Mouse (Mus musculus) liver, embryonic 12.5 days (tissue): ENCODE results near the gene Hes6. TPM values are rescaled to one million over a fixed set of nuclear protein-coding genes. Genes with fewer than 3 reads are reported as not detected.
A peak's percentile ranks its signal among the peaks of the same experiment; 100 is the strongest.

ENCODE experiments used
- ATAC-seq: fragments of 200-750 bp; cut with Nextera tagmentation; 2 replicates; pipeline ENCODE4 v1.8.0; 2017; ENCODE audit warnings: moderate number of reproducible peaks, mild to moderate bottlenecking, moderate library complexity
- H3K27ac ChIP-seq: fragments of 300-500 bp; sonication (generic); 2 replicates; pipeline ENCODE4 v1.5.1; 2016; ENCODE audit warnings: mild to moderate bottlenecking
- H3K27me3 ChIP-seq: fragments of 300-500 bp; sonication (generic); replicated peaks from 2 replicates; pipeline ENCODE4 v1.6.1; 2016; ENCODE audit warnings: mild to moderate bottlenecking, moderate library complexity
- H3K36me3 ChIP-seq: fragments of 300-500 bp; sonication (generic); 2 replicates; pipeline ENCODE4 v1.6.1; 2016; ENCODE audit warnings: mild to moderate bottlenecking, moderate library complexity
- H3K4me1 ChIP-seq: fragments of 300-500 bp; sonication (generic); 2 replicates; pipeline ENCODE4 v1.6.1; 2016
- H3K4me2 ChIP-seq: fragments of 300-500 bp; sonication (generic); 2 replicates; pipeline ENCODE4 v1.6.1; 2016; ENCODE audit warnings: mild to moderate bottlenecking, moderate library complexity
- H3K4me3 ChIP-seq: fragments of 300-500 bp; sonication (generic); 2 replicates; pipeline ENCODE4 v1.5.1; 2016; ENCODE audit warnings: mild to moderate bottlenecking, moderate library complexity
- H3K9ac ChIP-seq: fragments of 300-500 bp; sonication (generic); 2 replicates; pipeline ENCODE4 v1.6.1; 2016; ENCODE audit warnings: mild to moderate bottlenecking, moderate library complexity
- H3K9me3 ChIP-seq: fragments of 300-500 bp; sonication (generic); replicated peaks from 2 replicates; pipeline ENCODE4 v1.6.1; 2016; ENCODE audit warnings: mild to moderate bottlenecking, moderate library complexity
- WGBS: fragments of 180-500 bp; shearing (Covaris S2); methylation state at CpG from one replicate; pipeline ENCODE4 v1.1.7; 2016; ENCODE audit not compliant: insufficient replicate concordance; 5-methylcytosine and 5-hydroxymethylcytosine counted together
- polyA plus RNA-seq: library from polyadenylated mRNA; unstranded; fragments of >200 nt; fragmentation: Nextera tagmentation; extraction: Ambion mirVana; gene quantifications from 2 replicates; pipeline ENCODE4 v1.2.1, GENCODE M21; 2016

Hes6 gene
- polyA plus RNA-seq, 1 experiment from 2014 or later: 32.4 TPM

GRCm38 (mm10) chr1:91415311-91415710 is 1.5 kb upstream of the Hes6 start:
- ATAC-seq: no peak
- Histone ChIP-seq H3K4me3 (no peak overlapping the region), H3K9me3 (no peaks in the 10 kb centered on the region), H3K9ac (no peak overlapping the region), H3K27ac (no peak overlapping the region), H3K36me3 (peaks cover 3% of the 10 kb centered on the region; the same call in 1 of the 2 replicates), H3K4me2 (no peak overlapping the region), H3K4me1 (peaks cover 26% of the 10 kb centered on the region), H3K27me3 (peaks cover 22% of the 10 kb centered on the region)
- 78% methylated on average over 5 of the region's 5 CpGs for WGBS

GRCm38 (mm10) chr1:91414903-91415302 is 1.1 kb upstream of the Hes6 start:
- ATAC-seq: no peak

DNA sequence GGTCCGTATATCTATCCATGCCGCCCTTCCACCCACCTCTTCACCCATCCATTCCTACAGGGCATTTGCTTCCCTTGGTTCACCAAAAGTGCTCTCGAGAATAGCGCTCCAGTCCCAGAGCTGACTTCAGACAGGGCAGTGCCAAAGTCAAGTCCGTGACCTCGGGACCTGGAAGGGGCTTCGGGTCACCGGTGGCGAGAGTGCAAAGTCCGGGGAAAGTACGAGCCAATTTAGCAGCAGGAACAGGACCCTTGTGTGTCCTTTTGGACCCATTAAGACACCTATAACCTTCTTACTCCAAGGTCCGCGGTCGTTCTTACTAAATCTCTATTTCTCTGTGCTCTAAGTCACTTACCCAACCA is 321 bp downstream of the Hes6 start:
- H3K4me2 ChIP-seq: peak overlapping the region; percentile 97
- peaks cover 26% of the 10 kb centered on the region for H3K4me1 ChIP-seq
- peak overlapping the region; percentile 81 for H3K9ac ChIP-seq
- peaks cover 22% of the 10 kb centered on the region for H3K27me3 ChIP-seq
- peak overlapping the region; percentile 64 for H3K27ac ChIP-seq
- no peak; the same call in 1 of the 2 replicates for ATAC-seq
- H3K36me3 ChIP-seq: no peaks in the 10 kb centered on the region; the same call in 1 of the 2 replicates
- no peaks in the 10 kb centered on the region for H3K9me3 ChIP-seq
- WGBS: under 1% methylated on average over 14 of the region's 14 CpGs
- H3K4me3 ChIP-seq: peak overlapping the region; percentile 77

More at GRCm38 (mm10) chr1:91414903-91415302, 1.1 kb upstream of the Hes6 start:
- Histone ChIP-seq H3K4me3 (no peak overlapping the region), H3K4me1 (peaks cover 26% of the 10 kb centered on the region), H3K4me2 (peak overlapping the region; percentile 97), H3K27ac (no peak overlapping the region), H3K36me3 (peaks cover 3% of the 10 kb centered on the region; the same call in 1 of the 2 replicates), H3K27me3 (peaks cover 22% of the 10 kb centered on the region), H3K9ac (no peak overlapping the region), H3K9me3 (no peaks in the 10 kb centered on the region)
- 69% methylated on average over 4 of the region's 4 CpGs for WGBS

- peak; percentile 94 for ATAC-seq
- H3K4me2 ChIP-seq: peak overlapping the region; percentile 97
- H3K4me3 ChIP-seq: peak overlapping the region; percentile 77
- peak overlapping the region; percentile 64 for H3K27ac ChIP-seq
- H3K27me3 ChIP-seq: peaks cover 22% of the 10 kb centered on the region
- under 1% methylated on average over 34 of the region's 34 CpGs for WGBS
- peaks cover 26% of the 10 kb centered on the region for H3K4me1 ChIP-seq
- no peaks in the 10 kb centered on the region; the same call in 1 of the 2 replicates for H3K36me3 ChIP-seq
- peak overlapping the region; percentile 81 for H3K9ac ChIP-seq
- H3K9me3 ChIP-seq: no peaks in the 10 kb centered on the region
These were observed 770 bp downstream of the Hes6 start for GRCm38 (mm10) chr1:91413030-91413506.

- peak overlapping the region; percentile 60 for H3K27ac ChIP-seq
- peak overlapping the region; percentile 77 for H3K4me3 ChIP-seq
- ATAC-seq: peak; percentile 19
- H3K27me3 ChIP-seq: peaks cover 25% of the 10 kb centered on the region
- WGBS: 6% methylated on average over 63 of the region's 65 CpGs
- peak overlapping the region; percentile 97 for H3K4me2 ChIP-seq
- H3K4me1 ChIP-seq: peaks cover 26% of the 10 kb centered on the region
- peak overlapping the region; percentile 81 for H3K9ac ChIP-seq
- no peaks in the 10 kb centered on the region; the same call in 1 of the 2 replicates for H3K36me3 ChIP-seq
- H3K9me3 ChIP-seq: no peaks in the 10 kb centered on the region
These were observed 1.4 kb downstream of the Hes6 start for GRCm38 (mm10) chr1:91412286-91413029.

DNA sequence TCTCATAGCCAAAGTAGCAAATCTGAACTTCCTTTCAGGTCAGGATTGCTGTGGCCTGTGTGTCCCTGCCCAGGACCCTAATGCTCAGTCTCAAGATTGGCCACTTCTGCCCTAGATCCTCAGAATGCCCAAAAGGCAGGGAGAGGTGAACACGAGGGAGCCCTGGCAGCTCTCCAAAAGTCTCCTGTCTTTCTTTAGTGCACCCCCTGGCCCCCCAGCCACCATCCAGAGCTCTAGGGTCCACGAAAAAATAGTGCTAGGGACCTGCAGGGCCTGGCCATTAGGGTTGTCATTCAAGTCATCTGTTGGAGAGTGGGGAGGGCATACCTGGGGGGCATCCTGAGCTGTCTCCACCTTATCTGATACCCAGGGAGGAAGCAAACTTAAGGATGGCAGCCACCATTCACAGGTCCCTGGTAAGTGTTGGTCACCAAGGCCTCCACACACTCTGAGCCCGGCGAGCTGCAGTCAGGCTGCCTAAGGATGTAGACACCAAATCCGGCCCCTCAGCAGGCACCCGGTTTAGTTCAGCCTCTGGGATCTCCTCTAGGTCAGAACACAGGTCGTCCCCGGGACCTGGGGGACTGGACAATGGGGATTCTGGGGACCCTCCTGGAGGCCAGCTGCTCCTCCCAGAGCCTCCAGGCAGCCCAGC is 2.1 kb downstream of the Hes6 start:
- Histone ChIP-seq H3K36me3 (no peaks in the 10 kb centered on the region; the same call in 1 of the 2 replicates), H3K27me3 (peaks cover 30% of the 10 kb centered on the region), H3K4me3 (peak overlapping the region; percentile 77), H3K27ac (no peak overlapping the region), H3K4me2 (peak overlapping the region; percentile 97), H3K9me3 (no peaks in the 10 kb centered on the region), H3K4me1 (peaks cover 26% of the 10 kb centered on the region), H3K9ac (peak overlapping the region; percentile 81; the same call in 1 of the 2 replicates)
- no peak for ATAC-seq
- WGBS: 72% methylated on average over 8 of the region's 8 CpGs

DNA sequence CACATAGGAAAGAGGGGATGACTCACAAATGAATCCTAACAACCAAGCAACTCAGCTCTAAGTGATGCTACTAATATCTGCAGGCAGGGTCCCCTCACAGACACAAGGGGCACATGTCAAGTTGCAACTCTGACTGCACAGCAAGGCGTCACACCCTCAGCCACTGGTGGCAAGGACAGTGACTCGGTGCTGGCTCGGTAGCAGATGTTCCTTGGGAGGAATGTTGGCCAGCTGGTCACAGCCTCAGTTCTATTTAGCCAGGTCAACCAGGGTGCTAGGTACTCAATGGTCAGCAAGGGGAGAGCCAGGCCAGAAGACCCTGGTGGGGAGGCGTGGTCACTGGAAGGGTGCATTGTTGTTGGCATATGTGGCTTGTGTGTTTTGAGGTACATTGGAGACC is 6.0 kb downstream of the Hes6 start:
- no peaks in the 10 kb centered on the region for H3K9me3 ChIP-seq
- no peaks in the 10 kb centered on the region; the same call in 1 of the 2 replicates for H3K36me3 ChIP-seq
- H3K27ac ChIP-seq: no peak overlapping the region
- no peak for ATAC-seq
- no peak overlapping the region for H3K4me3 ChIP-seq
- peaks cover 11% of the 10 kb centered on the region for H3K4me1 ChIP-seq
- H3K4me2 ChIP-seq: no peak overlapping the region
- H3K9ac ChIP-seq: no peak overlapping the region
- H3K27me3 ChIP-seq: peaks cover 42% of the 10 kb centered on the region
- WGBS: 66% methylated on average over 4 of the region's 4 CpGs

DNA sequence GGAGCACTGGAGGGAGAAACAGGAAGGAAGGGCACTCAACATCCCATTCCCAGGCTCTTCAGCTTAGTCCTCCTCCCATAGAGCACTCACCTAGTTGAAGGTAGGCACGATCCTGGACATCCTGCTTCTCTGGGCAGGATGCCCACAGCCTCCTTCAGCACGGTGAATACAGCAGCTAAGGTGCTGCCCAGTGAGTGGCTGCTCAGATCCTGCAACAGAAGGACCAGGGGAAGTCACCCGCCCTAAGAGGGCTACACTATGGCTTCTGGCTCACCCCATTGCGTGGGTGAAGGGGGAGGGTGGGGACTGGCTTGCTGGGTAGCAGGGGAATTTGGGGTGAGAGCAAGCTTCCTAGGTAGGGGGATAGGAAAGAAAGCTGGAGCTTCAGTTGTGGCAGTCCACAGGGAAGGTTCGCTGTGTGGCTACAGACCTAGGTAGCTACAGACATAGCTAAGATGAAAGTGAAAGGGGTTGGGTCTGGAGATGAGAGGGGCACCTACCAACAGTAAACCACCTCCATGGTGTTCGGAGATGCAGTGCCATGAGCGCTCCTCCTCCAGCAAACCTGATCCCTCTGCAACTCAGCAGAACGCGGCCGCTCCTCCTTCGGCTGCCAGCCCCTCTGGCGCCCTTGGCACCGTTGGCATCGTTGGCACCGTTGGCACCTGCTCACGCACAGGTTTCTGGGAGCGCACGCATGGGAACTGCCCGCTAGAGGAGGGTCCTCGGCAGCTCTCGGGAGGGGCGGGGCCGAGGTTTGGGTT is 8.2 kb downstream of the Hes6 start:
- ATAC-seq: no peak
- no peaks in the 10 kb centered on the region for H3K4me1 ChIP-seq
- H3K9ac ChIP-seq: no peak overlapping the region
- H3K36me3 ChIP-seq: no peaks in the 10 kb centered on the region
- H3K4me2 ChIP-seq: no peak overlapping the region
- no peak overlapping the region for H3K4me3 ChIP-seq
- 47% methylated on average over 23 of the region's 23 CpGs for WGBS
- H3K9me3 ChIP-seq: no peaks in the 10 kb centered on the region
- H3K27ac ChIP-seq: no peak overlapping the region
- H3K27me3 ChIP-seq: peaks cover 43% of the 10 kb centered on the region

GRCm38 (mm10) chr1:91404976-91405375 is 8.9 kb downstream of the Hes6 start:
- no peak for ATAC-seq
- Histone ChIP-seq H3K9ac (no peak overlapping the region), H3K36me3 (no peaks in the 10 kb centered on the region), H3K27me3 (peaks cover 48% of the 10 kb centered on the region), H3K4me2 (no peak overlapping the region), H3K27ac (no peak overlapping the region), H3K4me3 (no peak overlapping the region), H3K4me1 (no peaks in the 10 kb centered on the region), H3K9me3 (no peaks in the 10 kb centered on the region)
- WGBS: 11% methylated on average over 1 of the region's 1 CpGs

DNA sequence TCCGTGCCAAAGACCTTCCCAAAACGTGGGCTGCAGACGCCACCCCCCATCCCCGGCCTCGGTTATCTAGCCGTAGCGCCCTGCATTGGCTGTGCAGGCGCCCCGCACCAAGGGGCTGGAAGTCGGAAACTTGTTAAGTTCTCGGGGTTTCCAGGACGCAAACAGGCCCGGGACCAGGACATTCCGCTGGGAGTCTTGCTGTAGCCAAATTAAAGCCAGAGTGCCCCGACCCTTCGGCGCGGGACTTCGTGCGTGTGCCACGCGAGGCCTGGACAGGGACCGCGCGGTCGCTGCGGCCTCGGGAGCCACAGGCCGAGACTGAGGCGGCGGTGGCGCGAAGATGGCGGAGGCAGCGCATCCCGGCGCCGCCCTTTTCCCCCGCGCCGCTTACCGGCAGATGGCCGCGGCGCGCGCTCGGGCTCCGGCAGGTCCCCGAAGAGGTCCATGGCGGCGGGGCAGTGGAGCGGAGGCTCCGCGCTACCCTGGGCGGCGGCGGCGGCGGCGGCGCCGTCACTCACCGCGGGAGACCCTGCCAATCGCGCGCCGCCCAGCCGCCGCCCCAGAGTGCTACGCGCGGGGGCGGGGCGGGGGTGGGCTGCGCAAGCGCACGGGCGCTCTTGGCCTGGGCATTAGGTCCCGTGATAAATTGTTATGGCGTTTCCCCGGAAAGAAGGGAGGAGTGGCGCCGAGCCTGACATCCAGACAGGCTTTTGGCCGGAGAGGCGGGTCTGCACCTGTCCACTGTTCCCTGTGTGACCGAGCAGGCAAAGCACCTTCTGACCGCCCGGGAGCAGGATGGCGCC is 15.4 kb downstream of the Hes6 start, which contains the start of gene Ilkap:
Gene Ilkap, minus strand, starts transcription at position 556 of the 803 bp plus-strand sequence.
- Histone ChIP-seq H3K27me3 (0 out of 2 replicates have a peak, but pooled peaks cover 13% of the 10 kb centered on the region), H3K4me3 (peak within 1 kb of the TSS; percentile 92), H3K27ac (peak within 1 kb of the TSS; percentile 89), H3K9ac (peak within 1 kb of the TSS; percentile 96), H3K36me3 (peaks cover 32% of the 10 kb centered on the region), H3K4me2 (peak within 1 kb of the TSS; percentile 88), H3K9me3 (no peaks in the 10 kb centered on the region), H3K4me1 (peaks cover 33% of the 10 kb centered on the region)
- under 1% methylated on average over 83 of the region's 91 CpGs for WGBS
- ATAC-seq: peak; percentile 96

DNA sequence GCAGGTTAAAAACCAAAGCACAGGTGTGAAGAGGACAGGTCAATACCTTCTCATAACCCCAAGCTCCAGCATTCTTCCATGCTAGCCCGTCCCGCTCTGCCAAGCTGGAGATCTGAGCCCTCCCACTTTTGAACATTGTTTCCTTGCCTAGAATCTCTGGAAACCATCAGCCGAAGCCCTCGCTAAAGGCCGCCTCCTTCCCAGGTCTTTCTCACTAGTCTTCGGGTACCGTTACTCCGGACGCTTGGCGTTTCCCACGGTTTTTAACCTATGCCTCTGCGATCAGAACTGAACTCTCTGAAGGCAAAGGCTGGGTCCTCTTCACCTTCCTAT is 15.9 kb downstream of the Hes6 start:
- WGBS: 1% methylated on average over 12 of the region's 12 CpGs
- Histone ChIP-seq H3K9ac (peak overlapping the region; percentile 96), H3K27ac (peak overlapping the region; percentile 89), H3K27me3 (0 out of 2 replicates have a peak, but pooled peaks cover 13% of the 10 kb centered on the region), H3K4me3 (peak overlapping the region; percentile 92), H3K36me3 (peaks cover 38% of the 10 kb centered on the region), H3K4me1 (peaks cover 33% of the 10 kb centered on the region), H3K9me3 (no peaks in the 10 kb centered on the region), H3K4me2 (peak overlapping the region; percentile 88)
- peak; percentile 1; the same call in 1 of the 2 replicates for ATAC-seq
